Mouse (Mus musculus) limb, embryonic 10.5 days (tissue): ENCODE data around the gene Cand2. TPM values are rescaled to one million over a fixed set of nuclear protein-coding genes. Genes with fewer than 3 reads are reported as not detected.
"Not testable (repeated sequence)": the region's sequence is repeated elsewhere in the genome, so short reads cannot be mapped to it uniquely, and the experiment has no call there.

ENCODE experiments used
- DNase-seq: peaks from one replicate; pipeline ENCODE4 v3.0.0-alpha.2; 2017; ENCODE audit warnings: low spot score
- H3K27ac ChIP-seq: fragments of 300-500 bp; sonication (generic); 2 replicates; pipeline ENCODE4 v1.5.1; 2016; ENCODE audit warnings: mild to moderate bottlenecking
- H3K27me3 ChIP-seq: fragments of 300-500 bp; sonication (generic); 2 replicates; pipeline ENCODE4 v1.6.1; 2016; ENCODE audit warnings: low read depth, mild to moderate bottlenecking; ENCODE audit not compliant: poor library complexity, severe bottlenecking
- H3K36me3 ChIP-seq: fragments of 300-500 bp; sonication (generic); 2 replicates; pipeline ENCODE4 v1.6.1; 2016; ENCODE audit warnings: mild to moderate bottlenecking, moderate library complexity
- H3K4me1 ChIP-seq: fragments of 300-500 bp; sonication (generic); 2 replicates; pipeline ENCODE4 v1.6.1; 2016
- H3K4me3 ChIP-seq: fragments of 300-500 bp; sonication (generic); 2 replicates; pipeline ENCODE4 v1.5.1; 2016; ENCODE audit warnings: mild to moderate bottlenecking, moderate library complexity
- H3K9me3 ChIP-seq: fragments of 300-500 bp; sonication (generic); replicated peaks from 2 replicates; pipeline ENCODE4 v1.6.1; 2016; ENCODE audit warnings: mild to moderate bottlenecking
- WGBS: fragments of 180-500 bp; shearing (Covaris S2); methylation state at CpG from one replicate; pipeline ENCODE4 v1.1.7; 2016; 5-methylcytosine and 5-hydroxymethylcytosine counted together
- polyA plus RNA-seq: library from polyadenylated mRNA; unstranded; fragments of >200 nt; fragmentation: Nextera tagmentation; extraction: Ambion mirVana; gene quantifications from 2 replicates; pipeline ENCODE4 v1.2.1, GENCODE M21; 2016

The Cand2 gene
- polyA plus RNA-seq, 1 experiment from 2014 or later = 88.1 TPM

- no peak for DNase-seq
- Histone ChIP-seq H3K27ac (no peak overlapping the region), H3K9me3 (no peaks in the 10 kb centered on the region), H3K4me1 (peaks cover 13% of the 10 kb centered on the region), H3K4me3 (no peak overlapping the region), H3K27me3 (no peaks in the 10 kb centered on the region), H3K36me3 (no peaks in the 10 kb centered on the region)
- WGBS = 82% methylated on average over 4 of the region's 4 CpGs
These were observed 40.7 kb downstream of the Cand2 start for GRCm38 (mm10) chr6:115815041-115815440.

GRCm38 (mm10) chr6:115818129-115818528 is 43.8 kb downstream of the Cand2 start:
- H3K27me3 ChIP-seq = no peaks in the 10 kb centered on the region
- H3K4me3 ChIP-seq = no peak overlapping the region
- H3K36me3 ChIP-seq = no peaks in the 10 kb centered on the region
- DNase-seq = no peak
- WGBS = 71% methylated on average over 2 of the region's 2 CpGs
- H3K9me3 ChIP-seq = no peaks in the 10 kb centered on the region
- H3K27ac ChIP-seq = peak overlapping the region; percentile 8; the same call in 1 of the 2 replicates
- peaks cover 18% of the 10 kb centered on the region for H3K4me1 ChIP-seq

- no peaks in the 10 kb centered on the region for H3K27me3 ChIP-seq
- no peak for DNase-seq
- H3K4me1 ChIP-seq = peaks cover 17% of the 10 kb centered on the region
- H3K27ac ChIP-seq = no peak overlapping the region
- H3K4me3 ChIP-seq = no peak overlapping the region
- WGBS = 91% methylated on average over 8 of the region's 8 CpGs
- H3K9me3 ChIP-seq = no peaks in the 10 kb centered on the region
- H3K36me3 ChIP-seq = no peaks in the 10 kb centered on the region
These were observed 47.1 kb downstream of the Cand2 start for GRCm38 (mm10) chr6:115821216-115821993.

- H3K36me3 ChIP-seq, H3K27me3 ChIP-seq, H3K9me3 ChIP-seq: not testable (repeated sequence)
- 5% methylated on average over 6 of the region's 11 CpGs for WGBS
- Histone ChIP-seq H3K4me3 (peak overlapping the region; percentile 20), H3K27ac (peak overlapping the region; percentile 15), H3K4me1 (peaks cover 17% of the 10 kb centered on the region)
- peak; percentile 85 for DNase-seq
These were observed 49.6 kb downstream of the Cand2 start for GRCm38 (mm10) chr6:115823850-115824464.

- no peak overlapping the region for H3K27ac ChIP-seq
These were observed 56.7 kb downstream of the Cand2 start for GRCm38 (mm10) chr6:115830779-115831601.

GRCm38 (mm10) chr6:115832152-115832850 is 58.0 kb downstream of the Cand2 start:
- Histone ChIP-seq H3K9me3 (no peaks in the 10 kb centered on the region), H3K27ac (no peak overlapping the region), H3K27me3 (no peaks in the 10 kb centered on the region), H3K4me3 (no peak overlapping the region), H3K4me1 (no peaks in the 10 kb centered on the region), H3K36me3 (peaks cover 14% of the 10 kb centered on the region)
- no peak for DNase-seq
- WGBS = 92% methylated on average over 2 of the region's 2 CpGs

More at GRCm38 (mm10) chr6:115830779-115831601, 56.7 kb downstream of the Cand2 start:
- no peaks in the 10 kb centered on the region for H3K27me3 ChIP-seq
- 85% methylated on average over 6 of the region's 6 CpGs for WGBS
- H3K9me3 ChIP-seq = no peaks in the 10 kb centered on the region
- DNase-seq = no peak
- no peaks in the 10 kb centered on the region for H3K4me1 ChIP-seq
- H3K36me3 ChIP-seq = peaks cover 14% of the 10 kb centered on the region
- H3K4me3 ChIP-seq = no peak overlapping the region

- peaks cover 14% of the 10 kb centered on the region for H3K36me3 ChIP-seq
- H3K9me3 ChIP-seq = no peaks in the 10 kb centered on the region
- H3K27me3 ChIP-seq = no peaks in the 10 kb centered on the region
- peaks cover 12% of the 10 kb centered on the region for H3K4me1 ChIP-seq
- no peak for DNase-seq
- H3K4me3 ChIP-seq = no peak overlapping the region
- H3K27ac ChIP-seq = no peak overlapping the region
These were observed 59.5 kb downstream of the Cand2 start for GRCm38 (mm10) chr6:115833861-115834260.

- peak within 1 kb of the TSS; percentile 66 for H3K27ac ChIP-seq
- peaks cover 13% of the 10 kb centered on the region for H3K4me1 ChIP-seq
- peaks cover 24% of the 10 kb centered on the region for H3K36me3 ChIP-seq
- H3K9me3 ChIP-seq = no peaks in the 10 kb centered on the region
- peak within 1 kb of the TSS; percentile 47 for H3K4me3 ChIP-seq
- WGBS = 2% methylated on average over 19 of the region's 19 CpGs
- DNase-seq = peak; percentile 72
- no peaks in the 10 kb centered on the region for H3K27me3 ChIP-seq
These were observed 63.8 kb downstream of the Cand2 start, which contains the start of gene Efcab12 for GRCm38 (mm10) chr6:115838161-115838597. Gene Efcab12 (minus strand): TSS chr6:115838412.

GRCm38 (mm10) chr6:115838745-115839144 is 64.4 kb downstream of the Cand2 start:
- no peak for DNase-seq
- Histone ChIP-seq H3K36me3 (peaks cover 30% of the 10 kb centered on the region), H3K9me3 (no peaks in the 10 kb centered on the region), H3K27ac (no peak overlapping the region), H3K4me1 (peaks cover 13% of the 10 kb centered on the region), H3K4me3 (peak overlapping the region; percentile 47), H3K27me3 (no peaks in the 10 kb centered on the region)
- 64% methylated on average over 5 of the region's 5 CpGs for whole genome bisulfite sequencing

GRCm38 (mm10) chr6:115845006-115845405 is 70.7 kb downstream of the Cand2 start:
- Histone ChIP-seq H3K9me3 (no peaks in the 10 kb centered on the region), H3K36me3 (peaks cover 79% of the 10 kb centered on the region)
- whole genome bisulfite sequencing = 97% methylated on average over 4 of the region's 4 CpGs

GRCm38 (mm10) chr6:115846640-115847411 is 72.5 kb downstream of the Cand2 start:
- Histone ChIP-seq H3K4me3 (no peak overlapping the region), H3K27me3 (no peaks in the 10 kb centered on the region), H3K27ac (no peak overlapping the region), H3K36me3 (peaks cover 81% of the 10 kb centered on the region), H3K4me1 (peaks cover 3% of the 10 kb centered on the region), H3K9me3 (no peaks in the 10 kb centered on the region)
- peak; percentile 68 for DNase-seq
- WGBS = 46% methylated on average over 8 of the region's 8 CpGs

More at GRCm38 (mm10) chr6:115845006-115845405, 70.7 kb downstream of the Cand2 start:
- DNase-seq = no peak
- Histone ChIP-seq H3K27ac (no peak overlapping the region), H3K27me3 (no peaks in the 10 kb centered on the region), H3K4me1 (no peaks in the 10 kb centered on the region), H3K4me3 (no peak overlapping the region)
